Mouse (Mus musculus) midbrain, embryonic 16.5 days (tissue): ENCODE measurements around the gene Dmac2. TPM values are rescaled to one million over a fixed set of nuclear protein-coding genes. Genes with fewer than 3 reads are reported as not detected.

ENCODE experiments used
- ATAC-seq: fragments of 200-750 bp; cut with Nextera tagmentation; 2 replicates; pipeline ENCODE4 v1.8.0; 2017; ENCODE audit warnings: moderate TSS enrichment
- H3K27ac ChIP-seq: fragments of 300-500 bp; sonication (generic); 2 replicates; pipeline ENCODE4 v1.5.1; 2014; ENCODE audit warnings: mild to moderate bottlenecking, low read length, mixed read lengths
- H3K27me3 ChIP-seq: fragments of 300-500 bp; sonication (generic); 2 replicates; pipeline ENCODE4 v1.6.1; 2014; ENCODE audit warnings: low read depth, low read length, mixed read lengths; ENCODE audit not compliant: control insufficient read depth, insufficient read depth
- H3K36me3 ChIP-seq: fragments of 300-500 bp; sonication (generic); 2 replicates; pipeline ENCODE4 v1.6.1; 2014; ENCODE audit warnings: mild to moderate bottlenecking, low read length, moderate library complexity, mixed read lengths; ENCODE audit not compliant: control insufficient read depth, insufficient read depth
- H3K4me1 ChIP-seq: fragments of 300-500 bp; sonication (generic); 2 replicates; pipeline ENCODE4 v1.6.1; 2014; ENCODE audit warnings: mild to moderate bottlenecking, low read length, mixed read lengths; ENCODE audit not compliant: control insufficient read depth, insufficient read depth
- H3K4me2 ChIP-seq: fragments of 300-500 bp; sonication (generic); 2 replicates; pipeline ENCODE4 v1.6.1; 2014; ENCODE audit warnings: mild to moderate bottlenecking, low read length, mixed read lengths
- H3K4me3 ChIP-seq: fragments of 300-500 bp; sonication (generic); 2 replicates; pipeline ENCODE4 v1.5.1; 2014; ENCODE audit warnings: low read depth, mild to moderate bottlenecking, low read length, moderate library complexity, mixed read lengths
- H3K9ac ChIP-seq: fragments of 300-500 bp; sonication (generic); 2 replicates; pipeline ENCODE4 v1.6.1; 2014; ENCODE audit warnings: low read depth, low read length, mixed read lengths
- H3K9me3 ChIP-seq: fragments of 300-500 bp; sonication (generic); replicated peaks from 2 replicates; pipeline ENCODE4 v1.6.1; 2014; ENCODE audit warnings: mild to moderate bottlenecking, low read length, mixed read lengths; ENCODE audit not compliant: control insufficient read depth, poor library complexity, severe bottlenecking
- WGBS: fragments of 180-500 bp; shearing (Covaris S2); extraction: QIAGEN DNeasy Blood & Tissue Kit; methylation state at CpG from one replicate; pipeline ENCODE4 v1.1.7; 2014; 5-methylcytosine and 5-hydroxymethylcytosine counted together
- polyA plus RNA-seq: library from polyadenylated mRNA; unstranded; fragments of >200 nt; fragmentation: Nextera tagmentation; extraction: Ambion mirVana; gene quantifications from 2 replicates; pipeline ENCODE4 v1.2.1, GENCODE M21; 2015

Dmac2 gene
- polyA plus RNA-seq, 1 experiment from 2014 or later = 48.7 TPM

DNA sequence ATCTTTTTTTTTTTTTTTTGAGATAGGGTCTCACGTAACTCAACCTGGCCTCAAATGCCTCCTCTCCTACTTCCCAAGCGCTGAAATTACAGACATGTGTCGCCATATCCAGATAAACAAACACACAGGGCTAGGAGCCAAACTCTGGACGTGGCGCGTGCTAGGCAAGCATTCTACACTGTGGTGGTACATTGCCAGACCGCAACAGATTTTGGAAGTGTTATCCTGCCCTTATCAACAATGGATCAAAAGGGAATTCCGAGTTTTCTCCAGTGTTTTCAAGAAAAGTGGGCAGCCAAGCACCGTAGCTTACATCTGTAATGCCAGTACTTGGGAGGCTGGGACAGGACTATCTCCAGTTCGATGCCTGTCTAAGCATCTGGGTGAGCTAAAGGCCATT is 38.6 kb downstream of the Dmac2 start:
- no peak for ATAC-seq
- H3K4me3 ChIP-seq = peak overlapping the region; percentile 67
- WGBS = 42% methylated on average over 10 of the region's 10 CpGs
- H3K9ac ChIP-seq = peak overlapping the region; percentile 69
- H3K27ac ChIP-seq = no peak overlapping the region
- peaks cover 21% of the 10 kb centered on the region for H3K4me1 ChIP-seq
- no peaks in the 10 kb centered on the region; the same call in 1 of the 2 replicates for H3K36me3 ChIP-seq
- H3K9me3 ChIP-seq = no peaks in the 10 kb centered on the region
- peak overlapping the region; percentile 88 for H3K4me2 ChIP-seq
- no peaks in the 10 kb centered on the region for H3K27me3 ChIP-seq

DNA sequence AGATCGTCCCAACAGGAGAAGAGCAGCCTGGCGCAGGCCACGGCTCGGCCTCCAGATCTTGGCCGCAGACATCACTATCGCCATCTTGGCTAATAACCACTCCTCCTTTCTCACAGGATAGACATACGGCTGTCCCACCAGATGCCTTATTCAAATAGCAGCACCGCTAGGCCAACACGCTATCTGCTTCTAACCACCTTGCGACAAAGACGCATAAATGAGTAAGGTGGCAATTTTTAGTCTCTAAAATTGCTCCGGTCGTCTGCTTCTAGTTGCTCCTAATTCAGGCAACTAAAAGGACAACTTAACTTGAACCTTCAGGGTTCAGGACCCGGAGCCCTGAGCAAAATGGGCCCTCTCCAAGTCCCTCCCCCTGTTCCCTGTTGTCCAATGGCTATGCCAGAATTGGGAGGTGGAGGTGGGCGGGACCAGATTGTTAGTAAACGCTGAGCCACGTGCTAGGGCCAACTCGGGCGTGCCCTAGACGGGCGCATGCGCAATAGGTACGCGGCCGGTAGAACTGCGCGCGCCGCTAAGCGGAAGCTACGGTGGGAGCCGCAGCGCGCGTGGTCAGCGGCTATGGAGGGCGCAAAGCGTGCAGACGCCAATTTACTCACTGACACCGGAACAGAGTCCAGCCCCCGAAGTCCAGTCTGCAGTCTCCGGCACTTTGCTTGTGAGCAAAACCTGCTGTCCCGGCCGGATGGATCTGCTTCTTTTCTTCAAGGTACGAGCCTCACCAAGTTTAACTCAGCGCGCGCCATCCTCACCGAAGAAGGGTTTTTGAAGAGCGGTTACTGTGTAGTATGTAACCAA is 39.7 kb downstream of the Dmac2 start, which contains the start of the genes Bckdha and Exosc5:
Gene Bckdha, minus strand, starts transcription at position 325 of the 816 bp plus-strand sequence.
Gene Exosc5, plus strand, starts transcription at position 508 of the 816 bp plus-strand sequence.
- Histone ChIP-seq H3K4me1 (peaks cover 21% of the 10 kb centered on the region), H3K9me3 (no peaks in the 10 kb centered on the region), H3K36me3 (no peaks in the 10 kb centered on the region), H3K4me2 (peak within 1 kb of the TSS; percentile 88), H3K9ac (peak within 1 kb of the TSS; percentile 69), H3K27ac (peak within 1 kb of the TSS; percentile 72), H3K27me3 (no peaks in the 10 kb centered on the region), H3K4me3 (peak within 1 kb of the TSS; percentile 67)
- peak; percentile 98 for ATAC-seq
- WGBS = under 1% methylated on average over 50 of the region's 50 CpGs

DNA sequence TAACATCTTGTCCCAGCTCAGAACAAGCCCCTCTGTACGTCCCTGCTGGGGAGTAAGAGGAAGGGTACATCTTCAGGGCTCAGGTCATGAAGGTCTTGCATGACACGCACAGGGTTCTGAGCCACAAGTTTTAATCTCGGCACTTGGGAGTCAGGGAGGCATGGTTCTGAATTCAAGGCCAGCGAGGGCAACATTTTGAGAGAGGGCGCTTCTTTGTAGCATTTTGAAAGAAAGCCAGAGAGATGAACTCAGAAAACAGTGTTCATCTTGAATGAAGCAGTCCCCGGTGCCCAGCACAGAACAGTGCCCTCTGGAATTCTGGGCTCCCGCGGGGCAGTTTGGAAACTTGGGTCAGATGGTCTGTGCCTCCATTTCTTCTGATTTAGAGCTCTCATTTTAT is 47.2 kb downstream of the Dmac2 start:
- no peak overlapping the region for H3K9ac ChIP-seq
- no peak overlapping the region for H3K4me2 ChIP-seq
- H3K4me1 ChIP-seq = no peaks in the 10 kb centered on the region
- H3K27me3 ChIP-seq = no peaks in the 10 kb centered on the region
- no peak overlapping the region for H3K27ac ChIP-seq
- H3K4me3 ChIP-seq = no peak overlapping the region
- WGBS = 97% methylated on average over 8 of the region's 8 CpGs
- peaks cover 18% of the 10 kb centered on the region for H3K36me3 ChIP-seq
- H3K9me3 ChIP-seq = no peaks in the 10 kb centered on the region
- no peak for ATAC-seq

DNA sequence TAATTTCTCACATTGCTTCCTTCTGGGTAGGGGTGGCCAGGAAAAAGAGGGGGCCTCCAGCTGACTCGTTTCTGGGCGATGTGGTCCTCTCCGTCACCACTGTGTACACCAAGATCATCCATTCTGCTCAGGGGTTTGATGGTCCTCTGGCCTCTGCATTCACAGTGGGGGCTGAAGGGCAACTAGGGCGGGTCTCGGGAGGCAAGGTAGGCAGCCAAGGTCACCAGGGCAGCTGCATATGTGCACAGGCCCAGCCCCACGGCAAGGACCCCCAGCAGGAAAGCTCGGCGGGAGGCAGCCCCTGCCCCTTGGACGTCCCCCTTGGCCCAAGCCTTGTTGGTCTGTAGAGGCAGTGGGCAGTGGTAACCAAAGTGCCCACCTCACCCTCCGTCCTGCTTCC is 49.9 kb downstream of the Dmac2 start:
- Histone ChIP-seq H3K4me3 (no peak overlapping the region), H3K27me3 (peaks cover 8% of the 10 kb centered on the region; the same call in 1 of the 2 replicates), H3K4me1 (no peaks in the 10 kb centered on the region), H3K4me2 (no peak overlapping the region), H3K9ac (no peak overlapping the region), H3K27ac (no peak overlapping the region), H3K9me3 (no peaks in the 10 kb centered on the region), H3K36me3 (peaks cover 18% of the 10 kb centered on the region)
- no peak for ATAC-seq
- 88% methylated on average over 10 of the region's 10 CpGs for WGBS

DNA sequence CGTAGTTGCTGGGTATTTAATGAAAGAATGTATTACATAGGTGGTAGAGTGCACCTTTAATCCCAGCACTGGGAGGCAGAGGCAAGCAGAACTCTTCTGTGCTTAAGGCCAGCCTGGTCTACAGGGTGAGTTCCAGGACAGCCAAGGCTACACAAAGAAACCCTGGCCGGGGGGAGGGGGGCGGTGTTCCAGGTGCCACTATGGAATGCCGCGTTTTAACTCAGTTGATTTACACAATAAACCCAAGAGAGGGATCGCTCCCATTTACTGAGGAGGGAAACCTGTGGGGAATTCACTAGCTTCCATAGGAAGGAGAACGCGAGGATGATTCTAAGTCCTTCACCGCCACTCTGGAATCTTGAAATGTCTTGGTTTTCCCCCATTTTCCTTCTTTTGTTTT is 50.4 kb downstream of the Dmac2 start:
- Histone ChIP-seq H3K4me1 (no peaks in the 10 kb centered on the region), H3K27me3 (peaks cover 10% of the 10 kb centered on the region; the same call in 1 of the 2 replicates), H3K36me3 (peaks cover 15% of the 10 kb centered on the region), H3K9ac (no peak overlapping the region), H3K27ac (no peak overlapping the region), H3K4me2 (no peak overlapping the region), H3K4me3 (no peak overlapping the region), H3K9me3 (no peaks in the 10 kb centered on the region)
- 74% methylated on average over 9 of the region's 9 CpGs for WGBS
- ATAC-seq = no peak

DNA sequence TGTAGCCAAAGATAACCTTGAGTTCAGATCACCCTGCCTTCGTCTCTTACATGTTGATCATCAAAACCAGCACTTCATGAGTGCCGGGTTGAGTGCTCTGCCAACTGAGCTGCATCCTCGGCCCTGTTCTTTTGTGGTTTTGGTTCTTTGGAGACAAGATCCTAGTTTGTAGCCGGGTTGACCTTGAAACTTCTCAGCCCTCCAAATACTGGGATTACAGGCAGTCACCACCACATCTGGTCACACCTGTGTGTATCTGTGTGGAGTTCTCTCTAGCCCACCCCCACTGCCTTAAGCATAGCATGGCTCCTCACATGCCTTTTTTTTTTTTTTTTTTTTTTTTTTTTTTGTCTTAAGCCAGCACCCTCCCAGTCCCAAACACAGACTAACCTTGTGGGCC is 50.9 kb downstream of the Dmac2 start:
- H3K9ac ChIP-seq = no peak overlapping the region
- 93% methylated on average over 4 of the region's 4 CpGs for WGBS
- no peak overlapping the region for H3K27ac ChIP-seq
- no peak overlapping the region for H3K4me3 ChIP-seq
- peaks cover 4% of the 10 kb centered on the region for H3K4me1 ChIP-seq
- H3K4me2 ChIP-seq = no peak overlapping the region
- H3K36me3 ChIP-seq = peaks cover 10% of the 10 kb centered on the region; the same call in 1 of the 2 replicates
- no peaks in the 10 kb centered on the region for H3K9me3 ChIP-seq
- H3K27me3 ChIP-seq = peaks cover 10% of the 10 kb centered on the region; the same call in 1 of the 2 replicates
- ATAC-seq = no peak

DNA sequence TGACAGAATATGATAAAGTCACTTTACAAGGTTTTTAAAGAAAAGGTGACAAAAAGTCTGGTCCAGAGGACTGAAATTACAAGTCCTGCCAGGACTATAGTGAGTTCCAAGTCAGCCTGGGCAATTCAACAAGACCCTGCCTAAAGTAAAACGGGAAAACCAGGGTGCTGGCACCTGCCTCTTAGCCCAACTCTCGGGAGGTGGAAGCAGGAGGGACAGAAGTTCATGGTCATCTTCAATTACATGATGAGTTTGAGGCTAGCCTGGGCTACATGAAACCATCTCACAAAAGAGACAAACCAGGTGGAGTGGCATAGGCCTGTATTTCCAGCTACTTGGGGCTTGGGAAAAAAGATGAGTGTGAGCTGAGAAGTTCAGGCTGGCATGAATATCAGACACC is 52.5 kb downstream of the Dmac2 start:
- H3K4me1 ChIP-seq = peaks cover 5% of the 10 kb centered on the region
- ATAC-seq = no peak
- peaks cover 15% of the 10 kb centered on the region for H3K27me3 ChIP-seq
- H3K9ac ChIP-seq = no peak overlapping the region
- H3K4me3 ChIP-seq = no peak overlapping the region
- no peak overlapping the region for H3K27ac ChIP-seq
- H3K4me2 ChIP-seq = no peak overlapping the region
- H3K36me3 ChIP-seq = peaks cover 5% of the 10 kb centered on the region; the same call in 1 of the 2 replicates
- H3K9me3 ChIP-seq = no peaks in the 10 kb centered on the region
- 87% methylated on average over 2 of the region's 2 CpGs for WGBS

DNA sequence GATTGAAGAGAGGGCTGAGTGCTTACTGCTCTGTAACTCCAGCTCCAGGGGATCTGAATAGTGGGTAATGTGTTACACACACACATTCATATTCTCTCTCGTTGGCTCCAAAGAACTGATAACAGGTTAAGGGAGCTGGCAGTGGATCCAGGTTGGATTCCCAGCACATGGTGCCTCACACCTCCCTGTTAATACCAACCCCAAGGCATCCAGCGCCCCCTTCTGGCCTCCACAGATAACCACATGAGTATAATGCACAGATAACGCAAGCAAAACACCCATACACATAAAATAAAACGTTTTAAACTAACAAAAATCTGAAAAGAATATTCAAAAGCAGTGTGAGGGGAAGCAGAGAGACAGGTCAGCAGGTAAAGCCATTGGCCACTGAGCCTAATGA is 53.2 kb downstream of the Dmac2 start:
- 53% methylated on average over 4 of the region's 4 CpGs for WGBS
- Histone ChIP-seq H3K27ac (no peak overlapping the region), H3K27me3 (peaks cover 15% of the 10 kb centered on the region), H3K9ac (no peak overlapping the region), H3K4me1 (peaks cover 5% of the 10 kb centered on the region), H3K36me3 (peaks cover 5% of the 10 kb centered on the region; the same call in 1 of the 2 replicates), H3K9me3 (no peaks in the 10 kb centered on the region), H3K4me3 (no peak overlapping the region), H3K4me2 (no peak overlapping the region)
- ATAC-seq = no peak

DNA sequence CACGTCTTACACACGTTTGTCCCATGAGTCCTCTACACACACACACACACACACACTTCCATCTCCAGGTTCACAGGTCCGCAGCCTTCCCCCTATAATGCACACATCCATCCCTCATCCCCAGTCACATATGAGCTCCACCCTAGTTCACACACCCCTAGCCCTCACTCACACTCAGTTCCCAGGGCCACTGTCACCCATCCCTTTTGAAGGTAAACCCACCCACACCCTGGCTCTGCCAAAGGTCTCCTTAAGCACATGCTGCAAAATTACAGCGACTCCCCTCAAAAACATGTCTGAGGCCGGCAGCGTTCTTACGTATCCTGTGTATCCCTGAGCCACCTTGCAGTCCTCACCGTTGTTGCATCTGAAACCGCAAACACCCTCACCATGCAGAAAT is 55.1 kb downstream of the Dmac2 start:
- Histone ChIP-seq H3K4me1 (peaks cover 5% of the 10 kb centered on the region), H3K4me3 (peak overlapping the region; percentile 55), H3K27ac (no peak overlapping the region), H3K36me3 (no peaks in the 10 kb centered on the region; the same call in 1 of the 2 replicates), H3K4me2 (peak overlapping the region; percentile 63), H3K9ac (peak overlapping the region; percentile 76), H3K27me3 (peaks cover 18% of the 10 kb centered on the region), H3K9me3 (no peaks in the 10 kb centered on the region)
- peak; percentile 39; the same call in 1 of the 2 replicates for ATAC-seq
- 20% methylated on average over 9 of the region's 9 CpGs for WGBS
